Mouse (Mus musculus) kidney, embryonic 14.5 days (tissue): ENCODE measurements at regions not wholly inside any gene's neighbourhood (a gene's known extent, or its start where the extent isn't known, plus 50 kb on each side); places are given as distances from the start of the nearest gene placed in this dataset.

Experiments used
- ATAC-seq: fragments of 200-750 bp; cut with Nextera tagmentation; 2 replicates; pipeline ENCODE4 v1.8.0; 2017; ENCODE audit warnings: moderate number of reproducible peaks, mild to moderate bottlenecking, moderate TSS enrichment, moderate library complexity; ENCODE audit not compliant: low FRiP score, low TSS enrichment
- H3K27ac ChIP-seq: fragments of 300-500 bp; sonication (generic); 2 replicates; pipeline ENCODE4 v1.5.1; 2014; ENCODE audit warnings: low read depth, mild to moderate bottlenecking, low read length, moderate library complexity, mixed read lengths
- H3K27me3 ChIP-seq: fragments of 300-500 bp; sonication (generic); 2 replicates; pipeline ENCODE4 v1.6.1; 2014; ENCODE audit warnings: mild to moderate bottlenecking, low read length; ENCODE audit not compliant: control insufficient read depth, insufficient read depth
- H3K36me3 ChIP-seq: fragments of 300-500 bp; sonication (generic); 2 replicates; pipeline ENCODE4 v1.6.1; 2014; ENCODE audit warnings: low read length, mixed read lengths; ENCODE audit not compliant: control insufficient read depth, insufficient read depth
- H3K4me1 ChIP-seq: fragments of 300-500 bp; sonication (generic); 2 replicates; pipeline ENCODE4 v1.6.1; 2014; ENCODE audit warnings: low read length, mixed read lengths; ENCODE audit not compliant: control insufficient read depth, insufficient read depth
- H3K4me2 ChIP-seq: fragments of 300-500 bp; sonication (generic); replicated peaks from 2 replicates; pipeline ENCODE4 v1.6.1; 2014; ENCODE audit warnings: low read depth, mild to moderate bottlenecking, low read length
- H3K4me3 ChIP-seq: fragments of 300-500 bp; sonication (generic); 2 replicates; pipeline ENCODE4 v1.5.1; 2014; ENCODE audit warnings: mild to moderate bottlenecking, low read length
- H3K9ac ChIP-seq: fragments of 300-500 bp; sonication (generic); 2 replicates; pipeline ENCODE4 v1.6.1; 2014; ENCODE audit warnings: low read depth, mild to moderate bottlenecking, low read length, moderate library complexity
- H3K9me3 ChIP-seq: fragments of 300-500 bp; sonication (generic); 2 replicates; pipeline ENCODE4 v1.6.1; 2016; ENCODE audit warnings: low read length; ENCODE audit not compliant: control insufficient read depth
- WGBS: fragments of 180-500 bp; shearing (Covaris S2); extraction: QIAGEN DNeasy Blood & Tissue Kit; methylation state at CpG from one replicate; pipeline ENCODE4 v1.1.7; 2014; 5-methylcytosine and 5-hydroxymethylcytosine counted together

DNA sequence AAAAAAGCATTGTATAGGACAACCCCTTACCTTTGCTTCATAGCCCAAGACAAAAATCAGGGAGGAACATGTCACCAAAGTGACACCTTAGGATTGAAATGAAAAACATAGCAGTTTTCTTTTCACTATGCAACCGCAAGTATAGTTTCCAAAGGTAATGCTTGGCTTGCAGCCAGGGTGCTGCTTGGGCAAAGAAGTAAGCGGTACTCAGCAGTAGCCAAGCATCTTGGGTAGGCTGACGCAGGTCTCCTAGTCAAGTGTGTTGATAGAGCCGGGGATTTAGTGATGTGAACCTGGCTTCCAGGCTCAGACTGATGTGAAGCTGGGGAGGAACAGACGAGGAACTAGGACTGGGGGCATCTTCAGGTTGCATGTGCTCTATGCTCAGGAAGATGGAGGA, 138.3 kb upstream of the Cadm1 start:
- H3K36me3 ChIP-seq, result no peaks in the 10 kb centered on the region
- ATAC-seq, result no peak
- no peaks in the 10 kb centered on the region for H3K4me1 ChIP-seq
- no peak overlapping the region for H3K4me3 ChIP-seq
- H3K4me2 ChIP-seq, result no peak overlapping the region
- no peak overlapping the region for H3K27ac ChIP-seq
- 0 out of 2 replicates have a peak, but pooled peaks cover 1% of the 10 kb centered on the region for H3K27me3 ChIP-seq
- no peaks in the 10 kb centered on the region for H3K9me3 ChIP-seq
- 83% methylated on average over 5 of the region's 5 CpGs for WGBS
- H3K9ac ChIP-seq, result no peak overlapping the region

- Histone ChIP-seq H3K27me3 (no peaks in the 10 kb centered on the region; the same call in 1 of the 2 replicates), H3K4me1 (peaks cover 8% of the 10 kb centered on the region), H3K9me3 (no peaks in the 10 kb centered on the region), H3K36me3 (no peaks in the 10 kb centered on the region), H3K9ac (no peak overlapping the region), H3K4me2 (no peak overlapping the region), H3K27ac (no peak overlapping the region), H3K4me3 (no peak overlapping the region)
- no peak for ATAC-seq
- WGBS, result 8% methylated on average over 2 of the region's 2 CpGs
Measured at GRCm38 (mm10) chr9:47399598-47399997, 130.4 kb upstream of the Cadm1 start.

DNA sequence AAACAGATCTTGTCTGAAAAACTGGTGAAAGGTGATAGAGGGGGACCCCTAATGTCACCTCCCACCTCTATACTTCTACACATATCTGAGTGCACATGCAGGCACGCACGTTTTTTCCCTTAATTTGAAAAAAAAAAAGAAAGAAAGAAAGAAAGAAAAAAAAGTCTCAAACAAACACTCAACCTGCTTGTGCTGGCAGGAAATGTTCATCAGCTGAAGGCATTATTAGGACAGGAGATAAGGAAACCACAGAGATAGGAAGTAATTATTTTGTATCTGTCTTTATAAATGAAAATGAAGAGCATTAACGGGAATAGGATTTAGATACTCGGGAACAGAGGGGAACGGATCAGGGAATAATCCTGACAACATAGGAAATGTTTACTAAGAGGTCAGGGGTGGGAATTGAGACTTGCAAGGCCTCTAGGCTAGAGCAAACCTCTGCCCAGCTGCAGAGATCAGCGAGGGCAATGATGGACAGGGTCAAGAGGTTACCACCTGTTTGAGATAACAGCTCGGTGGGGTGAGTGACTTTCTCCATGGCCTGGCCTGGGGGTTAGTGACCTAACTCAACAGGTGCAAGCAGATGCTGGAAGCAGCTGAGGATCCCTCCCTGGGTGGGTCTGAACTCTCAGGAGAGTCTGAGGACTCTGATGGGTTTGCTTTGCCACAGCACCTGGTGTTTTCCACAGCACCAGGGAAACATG, 129.7 kb upstream of the Cadm1 start:
- Histone ChIP-seq H3K4me2 (no peak overlapping the region), H3K4me1 (peaks cover 8% of the 10 kb centered on the region), H3K4me3 (no peak overlapping the region), H3K36me3 (no peaks in the 10 kb centered on the region), H3K27ac (no peak overlapping the region), H3K9ac (no peak overlapping the region), H3K27me3 (no peaks in the 10 kb centered on the region; the same call in 1 of the 2 replicates), H3K9me3 (no peaks in the 10 kb centered on the region)
- WGBS, result 34% methylated on average over 7 of the region's 7 CpGs
- ATAC-seq, result no peak

GRCm38 (mm10) chr9:47401511-47401910, 128.5 kb upstream of the Cadm1 start:
- no peaks in the 10 kb centered on the region for H3K36me3 ChIP-seq
- H3K9ac ChIP-seq, result no peak overlapping the region
- no peak overlapping the region for H3K27ac ChIP-seq
- 90% methylated on average over 11 of the region's 11 CpGs for WGBS
- no peak overlapping the region for H3K4me2 ChIP-seq
- H3K4me1 ChIP-seq, result peaks cover 16% of the 10 kb centered on the region
- H3K9me3 ChIP-seq, result no peaks in the 10 kb centered on the region
- ATAC-seq, result no peak
- H3K4me3 ChIP-seq, result no peak overlapping the region
- H3K27me3 ChIP-seq, result no peaks in the 10 kb centered on the region; the same call in 1 of the 2 replicates

DNA sequence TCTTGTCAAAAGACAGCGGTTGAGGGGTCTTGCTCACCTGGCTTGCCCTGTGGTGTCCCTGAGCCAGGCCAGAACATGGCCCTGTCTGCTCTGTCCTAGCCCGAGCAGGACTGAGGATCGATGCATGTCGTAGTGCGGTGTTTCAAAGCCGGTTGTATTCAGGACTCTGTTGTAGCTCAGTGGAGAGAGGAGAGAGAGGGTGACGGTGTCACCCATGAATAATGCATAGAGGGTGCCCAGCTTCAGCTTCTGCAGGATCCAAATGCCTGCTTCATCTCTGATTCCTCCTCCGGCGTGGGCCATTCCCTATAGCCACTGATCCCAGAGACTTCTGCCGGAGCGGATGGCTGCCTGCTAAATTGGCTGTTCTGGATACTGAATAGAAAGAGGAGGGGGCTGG, 126.7 kb upstream of the Cadm1 start:
- H3K9me3 ChIP-seq, result no peaks in the 10 kb centered on the region
- H3K36me3 ChIP-seq, result no peaks in the 10 kb centered on the region
- H3K9ac ChIP-seq, result no peak overlapping the region
- ATAC-seq, result no peak
- no peak overlapping the region for H3K4me3 ChIP-seq
- 51% methylated on average over 11 of the region's 11 CpGs for WGBS
- H3K4me1 ChIP-seq, result peaks cover 29% of the 10 kb centered on the region
- no peak overlapping the region for H3K27ac ChIP-seq
- H3K4me2 ChIP-seq, result no peak overlapping the region
- H3K27me3 ChIP-seq, result no peaks in the 10 kb centered on the region; the same call in 1 of the 2 replicates

DNA sequence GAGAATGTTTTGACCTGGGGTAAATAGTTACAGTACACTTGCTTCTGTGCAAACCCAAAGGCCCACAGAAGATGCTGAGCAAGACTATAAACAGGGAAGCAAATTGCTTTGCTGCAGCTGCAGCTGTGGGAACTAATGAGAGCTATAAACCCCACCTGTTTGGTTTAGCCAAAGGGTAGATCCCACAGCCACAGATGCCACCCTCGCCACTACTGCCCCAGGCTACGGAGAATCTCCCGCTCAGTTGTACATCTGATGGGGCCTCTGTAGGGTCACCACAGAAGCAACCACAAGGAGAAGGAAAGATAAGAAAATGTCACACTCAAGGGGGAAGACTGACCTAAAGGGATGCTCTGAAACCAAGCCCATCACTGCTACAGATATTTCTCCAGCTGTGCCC, 125.2 kb upstream of the Cadm1 start:
- peaks cover 29% of the 10 kb centered on the region for H3K4me1 ChIP-seq
- no peak overlapping the region for H3K4me2 ChIP-seq
- 18% methylated on average over 3 of the region's 3 CpGs for WGBS
- H3K9me3 ChIP-seq, result no peaks in the 10 kb centered on the region
- ATAC-seq, result no peak
- H3K27ac ChIP-seq, result no peak overlapping the region
- H3K27me3 ChIP-seq, result no peaks in the 10 kb centered on the region; the same call in 1 of the 2 replicates
- no peak overlapping the region for H3K4me3 ChIP-seq
- no peaks in the 10 kb centered on the region for H3K36me3 ChIP-seq
- no peak overlapping the region for H3K9ac ChIP-seq

GRCm38 (mm10) chr9:47405547-47405946, 124.4 kb upstream of the Cadm1 start:
- H3K4me1 ChIP-seq, result peaks cover 28% of the 10 kb centered on the region
- no peak overlapping the region for H3K27ac ChIP-seq
- no peaks in the 10 kb centered on the region; the same call in none of the 2 replicates for H3K27me3 ChIP-seq
- H3K9ac ChIP-seq, result no peak overlapping the region
- H3K36me3 ChIP-seq, result no peaks in the 10 kb centered on the region
- no peak overlapping the region for H3K4me2 ChIP-seq
- no peak overlapping the region for H3K4me3 ChIP-seq
- WGBS, result 30% methylated on average over 4 of the region's 4 CpGs
- no peaks in the 10 kb centered on the region for H3K9me3 ChIP-seq
- no peak for ATAC-seq

DNA sequence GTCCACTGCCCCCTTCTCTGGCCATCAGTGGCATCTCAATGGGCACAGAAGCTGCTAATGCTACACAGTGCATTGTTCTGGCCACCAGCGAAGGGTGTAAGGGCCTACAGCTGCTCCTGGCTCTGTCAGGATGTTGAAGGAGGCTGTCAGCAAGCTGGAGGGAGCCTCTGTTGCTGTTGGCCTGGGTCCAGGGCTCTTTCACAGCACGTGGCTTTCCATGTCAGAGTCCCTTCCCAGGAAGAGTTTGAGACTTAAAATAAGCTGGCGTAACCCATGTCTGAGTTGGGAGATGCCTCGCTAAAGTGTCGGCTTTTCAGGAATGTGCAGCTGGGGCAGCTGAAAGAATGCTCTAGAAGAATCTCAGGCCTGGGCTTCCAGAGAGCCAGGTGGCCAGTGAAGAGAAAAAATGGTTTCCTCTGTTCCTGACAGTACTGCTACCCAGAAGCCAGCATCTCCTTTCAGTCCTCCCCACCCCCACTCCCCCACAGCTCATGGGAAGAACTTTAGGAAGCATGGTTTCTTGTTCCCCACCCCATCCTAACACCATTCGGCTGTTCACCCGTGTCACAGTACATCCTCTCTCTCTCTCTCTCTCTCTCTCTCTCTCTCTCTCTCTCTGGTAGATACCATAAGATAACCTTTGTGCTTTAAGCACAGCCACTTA, 122.8 kb upstream of the Cadm1 start:
- Histone ChIP-seq H3K4me1 (peaks cover 28% of the 10 kb centered on the region), H3K4me3 (no peak overlapping the region), H3K4me2 (no peak overlapping the region), H3K27ac (no peak overlapping the region), H3K9me3 (no peaks in the 10 kb centered on the region), H3K9ac (no peak overlapping the region), H3K27me3 (peaks cover 10% of the 10 kb centered on the region), H3K36me3 (no peaks in the 10 kb centered on the region)
- WGBS, result 18% methylated on average over 7 of the region's 7 CpGs
- ATAC-seq, result peak; percentile 80

DNA sequence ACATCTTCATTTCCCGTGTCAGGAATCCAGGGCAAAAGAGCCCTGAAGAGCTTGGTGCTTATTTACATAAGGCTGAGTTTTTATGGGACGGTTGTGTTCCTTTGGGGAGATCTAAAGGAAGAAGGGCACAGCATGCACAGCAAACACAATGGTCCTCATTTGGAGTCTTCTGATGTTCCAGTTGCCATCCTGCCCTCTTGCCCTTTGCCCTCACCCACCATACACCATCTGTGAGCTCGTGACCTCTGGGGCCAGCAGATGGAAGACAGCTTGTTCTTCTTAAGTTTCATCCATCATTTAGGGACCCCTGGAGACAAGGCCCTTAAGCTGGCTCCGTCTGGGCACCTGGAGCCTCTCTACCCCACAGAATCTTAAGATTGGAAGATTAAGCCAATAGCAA, 121.9 kb upstream of the Cadm1 start:
- no peak for ATAC-seq
- WGBS, result 31% methylated on average over 4 of the region's 4 CpGs
- H3K9me3 ChIP-seq, result no peaks in the 10 kb centered on the region
- H3K9ac ChIP-seq, result no peak overlapping the region
- H3K36me3 ChIP-seq, result no peaks in the 10 kb centered on the region
- no peak overlapping the region for H3K27ac ChIP-seq
- peaks cover 28% of the 10 kb centered on the region for H3K4me1 ChIP-seq
- H3K4me3 ChIP-seq, result no peak overlapping the region
- no peak overlapping the region for H3K4me2 ChIP-seq
- peaks cover 11% of the 10 kb centered on the region for H3K27me3 ChIP-seq
